Comparison of ENCODE assay signal across 9 mouse cellular contexts in genomic region chr4:97647700-97648435, GRCm38 (mm10).
DNase-seq lines count a peak whose midpoint lies in the region; ATAC-seq lines count a peak whose summit lies in the region.
"Had no signal": no experiment of that assay in that cellular context is flagged by ENCODE, and none has a peak within 500 bp of the region (broad histone marks: within the 10 kb centered on the region; RNA-seq: fewer than 3 reads in every experiment).

No protein-coding gene starts in this region.

- peak; percentile 23 to 36 for DNase-seq in frontal cortex, postnatal 14 days (ENCODE audit: low spot score in 2 of 2)
- DNase-seq in layer of hippocampus, postnatal 14 days (ENCODE audit: low spot score in 2 of 2): peak; percentile 66 to 69
- DNase-seq in right cerebral cortex, postnatal 14 days: peak; percentile 21
- DNase-seq in adrenal gland, postnatal 10 days: no peak
- DNase-seq in lung, postnatal 14 days: no peak

- H3K27ac ChIP-seq in forebrain, embryonic 15.5 days (replicated peaks): peak overlapping the region; percentile 89

- no peak for ATAC-seq in frontal cortex, adult (ENCODE audit: low TSS enrichment)
- peak; percentile 60 for ATAC-seq in cerebellum, adult (ENCODE audit: insufficient number of reproducible peaks, low FRiP score, low TSS enrichment)
- ATAC-seq in forebrain, embryonic 15.5 days (replicated peaks): peak; percentile 66

- peak overlapping the region; percentile 18 for H3K4me2 ChIP-seq in forebrain, embryonic 15.5 days (replicated peaks)

- no peak overlapping the region for H3K4me3 ChIP-seq in forebrain, embryonic 15.5 days
- H3K4me3 ChIP-seq: left cerebral cortex, adult 2 months had no signal

- H3K9ac ChIP-seq in forebrain, embryonic 15.5 days (replicated peaks): no peak overlapping the region

- 38% methylated on average over 15 of the region's 15 CpGs for WGBS in forebrain, embryonic 15.5 days

- no peaks in the 10 kb centered on the region for H3K36me3 ChIP-seq in forebrain, embryonic 15.5 days

- no peaks in the 10 kb centered on the region for H3K9me3 ChIP-seq in forebrain, embryonic 15.5 days

- peaks cover 30% of the 10 kb centered on the region for H3K4me1 ChIP-seq in forebrain, embryonic 15.5 days

- H3K27me3 ChIP-seq in forebrain, embryonic 15.5 days: no peaks in the 10 kb centered on the region

Comparison
In these comparisons a context has a peak if more than half of its experiments do, and no peak if none do; other contexts are left out.
1. DNase-seq: peak in frontal cortex, postnatal 14 days (2 of 2), layer of hippocampus, postnatal 14 days (2 of 2) and right cerebral cortex, postnatal 14 days (single experiment); none in adrenal gland, postnatal 10 days (single experiment) and lung, postnatal 14 days (single experiment).